Mouse (Mus musculus) hindbrain, embryonic 12.5 days (tissue): ENCODE results near the gene Mgat5b. TPM values are rescaled to one million over a fixed set of nuclear protein-coding genes. Genes with fewer than 3 reads are reported as not detected.
A peak's percentile ranks its signal among the peaks of the same experiment; 100 is the strongest.

Experiments used
- ATAC-seq: fragments of 200-750 bp; cut with Nextera tagmentation; 2 replicates; pipeline ENCODE4 v1.8.0; 2017; ENCODE audit warnings: moderate TSS enrichment; ENCODE audit not compliant: low FRiP score
- H3K27ac ChIP-seq: fragments of 300-500 bp; sonication (generic); 2 replicates; pipeline ENCODE4 v1.5.1; 2016; ENCODE audit warnings: mild to moderate bottlenecking
- H3K27me3 ChIP-seq: fragments of 300-500 bp; sonication (generic); 2 replicates; pipeline ENCODE4 v1.6.1; 2016; ENCODE audit warnings: mild to moderate bottlenecking
- H3K36me3 ChIP-seq: fragments of 300-500 bp; sonication (generic); 2 replicates; pipeline ENCODE4 v1.6.1; 2016; ENCODE audit warnings: mild to moderate bottlenecking
- H3K4me1 ChIP-seq: fragments of 300-500 bp; sonication (generic); 2 replicates; pipeline ENCODE4 v1.6.1; 2016
- H3K4me2 ChIP-seq: fragments of 300-500 bp; sonication (generic); replicated peaks from 2 replicates; pipeline ENCODE4 v1.6.1; 2016; ENCODE audit warnings: mild to moderate bottlenecking
- H3K4me3 ChIP-seq: fragments of 300-500 bp; sonication (generic); 2 replicates; pipeline ENCODE4 v1.5.1; 2016; ENCODE audit warnings: mild to moderate bottlenecking
- H3K9ac ChIP-seq: fragments of 300-500 bp; sonication (generic); 2 replicates; pipeline ENCODE4 v1.6.1; 2016; ENCODE audit warnings: mild to moderate bottlenecking, moderate library complexity
- H3K9me3 ChIP-seq: fragments of 300-500 bp; sonication (generic); replicated peaks from 2 replicates; pipeline ENCODE4 v1.6.1; 2016; ENCODE audit warnings: mild to moderate bottlenecking
- WGBS: fragments of 180-500 bp; shearing (Covaris S2); methylation state at CpG from one replicate; pipeline ENCODE4 v1.1.7; 2016; 5-methylcytosine and 5-hydroxymethylcytosine counted together
- polyA plus RNA-seq: library from polyadenylated mRNA; unstranded; fragments of >200 nt; fragmentation: Nextera tagmentation; extraction: Ambion mirVana; gene quantifications from 2 replicates; pipeline ENCODE4 v1.2.1, GENCODE M21; 2016

Mgat5b gene
- polyA plus RNA-seq, 1 experiment from 2014 or later = 23.8 TPM

GRCm38 (mm10) chr11:116965061-116965460 is 46.4 kb downstream of the Mgat5b start:
- Histone ChIP-seq H3K9me3 (no peaks in the 10 kb centered on the region), H3K27ac (peak overlapping the region; percentile 53), H3K4me2 (no peak overlapping the region), H3K4me3 (no peak overlapping the region), H3K9ac (no peak overlapping the region), H3K27me3 (no peaks in the 10 kb centered on the region), H3K36me3 (peaks cover 42% of the 10 kb centered on the region), H3K4me1 (peaks cover 28% of the 10 kb centered on the region)
- ATAC-seq = no peak
- 57% methylated on average over 7 of the region's 7 CpGs for WGBS

GRCm38 (mm10) chr11:116965961-116966360 is 47.3 kb downstream of the Mgat5b start:
- Histone ChIP-seq H3K36me3 (peaks cover 42% of the 10 kb centered on the region), H3K4me1 (peaks cover 25% of the 10 kb centered on the region), H3K4me2 (no peak overlapping the region), H3K4me3 (no peak overlapping the region), H3K27ac (0 out of 2 replicates have a peak overlapping the region, but pooled peaks have one; percentile 53), H3K9me3 (no peaks in the 10 kb centered on the region), H3K27me3 (no peaks in the 10 kb centered on the region), H3K9ac (no peak overlapping the region)
- WGBS = 60% methylated on average over 2 of the region's 2 CpGs
- ATAC-seq = no peak

GRCm38 (mm10) chr11:116968586-116968985 is 49.9 kb downstream of the Mgat5b start:
- 90% methylated on average over 9 of the region's 9 CpGs for WGBS
- no peaks in the 10 kb centered on the region for H3K27me3 ChIP-seq
- H3K4me3 ChIP-seq = no peak overlapping the region
- H3K27ac ChIP-seq = no peak overlapping the region
- peaks cover 43% of the 10 kb centered on the region for H3K4me1 ChIP-seq
- no peak overlapping the region for H3K9ac ChIP-seq
- H3K4me2 ChIP-seq = no peak overlapping the region
- H3K36me3 ChIP-seq = peaks cover 26% of the 10 kb centered on the region
- H3K9me3 ChIP-seq = no peaks in the 10 kb centered on the region
- ATAC-seq = no peak

- peak overlapping the region; percentile 18; the same call in 1 of the 2 replicates for H3K27ac ChIP-seq
- no peaks in the 10 kb centered on the region for H3K9me3 ChIP-seq
- peaks cover 44% of the 10 kb centered on the region for H3K4me1 ChIP-seq
- H3K4me2 ChIP-seq = no peak overlapping the region
- peaks cover 35% of the 10 kb centered on the region for H3K36me3 ChIP-seq
- H3K4me3 ChIP-seq = no peak overlapping the region
- ATAC-seq = no peak
- no peaks in the 10 kb centered on the region; the same call in 1 of the 2 replicates for H3K27me3 ChIP-seq
- H3K9ac ChIP-seq = no peak overlapping the region
- WGBS = 66% methylated on average over 11 of the region's 11 CpGs
Observed at GRCm38 (mm10) chr11:116969498-116969897, 50.8 kb downstream of the Mgat5b start.

GRCm38 (mm10) chr11:116970847-116971246 is 52.2 kb downstream of the Mgat5b start:
- peaks cover 32% of the 10 kb centered on the region for H3K4me1 ChIP-seq
- no peak overlapping the region for H3K4me2 ChIP-seq
- no peak overlapping the region for H3K4me3 ChIP-seq
- no peaks in the 10 kb centered on the region; the same call in 1 of the 2 replicates for H3K27me3 ChIP-seq
- peaks cover 43% of the 10 kb centered on the region for H3K36me3 ChIP-seq
- H3K9me3 ChIP-seq = no peaks in the 10 kb centered on the region
- ATAC-seq = no peak
- WGBS = 45% methylated on average over 4 of the region's 4 CpGs
- no peak overlapping the region for H3K9ac ChIP-seq
- H3K27ac ChIP-seq = peak overlapping the region; percentile 23; the same call in 1 of the 2 replicates

GRCm38 (mm10) chr11:116972828-116973227 is 54.2 kb downstream of the Mgat5b start:
- Histone ChIP-seq H3K27ac (0 out of 2 replicates have a peak overlapping the region, but pooled peaks have one; percentile 35), H3K4me3 (no peak overlapping the region), H3K9ac (no peak overlapping the region), H3K9me3 (no peaks in the 10 kb centered on the region), H3K4me1 (peaks cover 18% of the 10 kb centered on the region), H3K27me3 (no peaks in the 10 kb centered on the region; the same call in 1 of the 2 replicates), H3K36me3 (peaks cover 46% of the 10 kb centered on the region), H3K4me2 (no peak overlapping the region)
- no peak for ATAC-seq
- 30% methylated on average over 4 of the region's 4 CpGs for WGBS

GRCm38 (mm10) chr11:116973508-116973907 is 54.8 kb downstream of the Mgat5b start:
- H3K4me2 ChIP-seq = no peak overlapping the region
- peak overlapping the region; percentile 35; the same call in 1 of the 2 replicates for H3K27ac ChIP-seq
- peaks cover 18% of the 10 kb centered on the region for H3K4me1 ChIP-seq
- no peaks in the 10 kb centered on the region for H3K9me3 ChIP-seq
- H3K36me3 ChIP-seq = peaks cover 47% of the 10 kb centered on the region
- no peak overlapping the region for H3K9ac ChIP-seq
- no peak for ATAC-seq
- H3K27me3 ChIP-seq = no peaks in the 10 kb centered on the region; the same call in 1 of the 2 replicates
- WGBS = 89% methylated on average over 9 of the region's 9 CpGs
- no peak overlapping the region for H3K4me3 ChIP-seq

GRCm38 (mm10) chr11:116974341-116974740 is 55.7 kb downstream of the Mgat5b start:
- Histone ChIP-seq H3K27me3 (no peaks in the 10 kb centered on the region; the same call in 1 of the 2 replicates), H3K9ac (no peak overlapping the region), H3K36me3 (peaks cover 46% of the 10 kb centered on the region), H3K27ac (no peak overlapping the region), H3K4me3 (no peak overlapping the region), H3K4me2 (no peak overlapping the region), H3K4me1 (peaks cover 19% of the 10 kb centered on the region), H3K9me3 (no peaks in the 10 kb centered on the region)
- no peak for ATAC-seq
- 88% methylated on average over 7 of the region's 7 CpGs for WGBS

- 0 out of 2 replicates have a peak, but pooled peaks have one; percentile 7 for ATAC-seq
- WGBS = 24% methylated on average over 5 of the region's 5 CpGs
- Histone ChIP-seq H3K4me1 (peaks cover 13% of the 10 kb centered on the region), H3K36me3 (peaks cover 47% of the 10 kb centered on the region), H3K9ac (no peak overlapping the region), H3K4me3 (no peak overlapping the region), H3K4me2 (no peak overlapping the region), H3K27ac (peak overlapping the region; percentile 64), H3K27me3 (no peaks in the 10 kb centered on the region), H3K9me3 (no peaks in the 10 kb centered on the region)
Observed at GRCm38 (mm10) chr11:116980313-116980712, 61.6 kb downstream of the Mgat5b start.

GRCm38 (mm10) chr11:116982543-116982942 is 63.9 kb downstream of the Mgat5b start:
- 64% methylated on average over 4 of the region's 4 CpGs for WGBS
- Histone ChIP-seq H3K9ac (no peak overlapping the region), H3K27ac (no peak overlapping the region), H3K9me3 (no peaks in the 10 kb centered on the region), H3K4me3 (no peak overlapping the region), H3K27me3 (no peaks in the 10 kb centered on the region), H3K4me2 (no peak overlapping the region), H3K4me1 (peaks cover 17% of the 10 kb centered on the region), H3K36me3 (peaks cover 55% of the 10 kb centered on the region)
- ATAC-seq = no peak

- Histone ChIP-seq H3K27me3 (no peaks in the 10 kb centered on the region), H3K27ac (0 out of 2 replicates have a peak overlapping the region, but pooled peaks have one; percentile 7), H3K36me3 (peaks cover 41% of the 10 kb centered on the region), H3K4me1 (peaks cover 15% of the 10 kb centered on the region; the same call in 1 of the 2 replicates), H3K9ac (no peak overlapping the region; the same call in 1 of the 2 replicates), H3K4me3 (no peak overlapping the region), H3K4me2 (no peak overlapping the region), H3K9me3 (no peaks in the 10 kb centered on the region)
- ATAC-seq = no peak
- WGBS = 83% methylated on average over 15 of the region's 15 CpGs
Observed at GRCm38 (mm10) chr11:116985504-116986385, 67.1 kb downstream of the Mgat5b start.

GRCm38 (mm10) chr11:116988131-116988530 is 69.5 kb downstream of the Mgat5b start:
- Histone ChIP-seq H3K9ac (no peak overlapping the region), H3K4me2 (no peak overlapping the region), H3K4me1 (peaks cover 24% of the 10 kb centered on the region), H3K27me3 (peaks cover 4% of the 10 kb centered on the region), H3K4me3 (no peak overlapping the region), H3K27ac (peak overlapping the region; percentile 62; the same call in 1 of the 2 replicates), H3K36me3 (peaks cover 32% of the 10 kb centered on the region), H3K9me3 (no peaks in the 10 kb centered on the region)
- no peak for ATAC-seq
- 44% methylated on average over 8 of the region's 8 CpGs for WGBS
